Mouse (Mus musculus): ENCODE data around the gene Hydin.
A peak's percentile ranks its signal among the peaks of the same experiment; 100 is the strongest.
"Not testable (repeated sequence)": the region's sequence is repeated elsewhere in the genome, so short reads cannot be mapped to it uniquely, and the experiment has no call there.

Gene Hydin

DNA sequence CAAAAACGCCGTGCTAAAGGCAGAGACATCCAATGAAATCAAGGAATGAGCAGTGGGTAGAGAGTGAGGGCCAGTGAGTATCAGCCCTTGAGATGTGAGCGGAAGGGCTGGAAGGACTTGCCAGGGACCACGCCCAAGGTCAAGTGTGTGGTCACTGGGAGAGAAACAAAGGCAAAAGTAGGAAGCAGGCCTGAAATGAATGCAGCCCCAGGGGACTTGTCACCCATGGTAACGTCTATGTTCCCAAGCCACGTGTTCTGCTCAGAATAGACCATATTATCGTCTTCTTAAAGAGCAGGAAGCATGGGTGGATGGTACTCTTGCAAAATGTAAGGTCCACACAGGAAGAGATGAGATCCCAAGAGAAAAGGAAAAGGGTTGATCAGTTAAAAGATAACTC is 253.0 kb downstream of the Hydin start:
- DNase-seq (ENCODE audit: low read depth in 2 of 2, low spot score in 2 of 2) = no peak

DNA sequence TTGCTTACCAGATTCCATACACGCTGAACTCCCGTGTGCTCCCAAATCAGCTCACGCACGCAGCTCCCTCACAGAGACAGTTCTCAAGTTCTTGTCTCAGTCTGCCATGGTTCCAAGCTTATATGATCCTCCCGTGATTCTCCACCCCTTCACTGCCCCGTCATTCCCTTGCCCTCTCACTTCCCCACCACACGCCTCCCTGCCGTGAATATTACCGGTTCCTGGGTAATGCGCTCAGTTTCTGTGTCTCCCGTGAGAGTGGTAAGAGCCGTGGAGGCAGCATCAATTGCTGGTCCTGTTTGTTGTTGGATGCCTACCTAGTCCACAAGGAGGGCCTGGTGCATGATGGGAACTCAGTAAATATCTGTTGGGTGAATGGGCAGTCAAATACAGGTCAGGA is 255.1 kb downstream of the Hydin start:
- no peak for DNase-seq (ENCODE audit: low read depth in 2 of 2, low spot score in 2 of 2)

DNA sequence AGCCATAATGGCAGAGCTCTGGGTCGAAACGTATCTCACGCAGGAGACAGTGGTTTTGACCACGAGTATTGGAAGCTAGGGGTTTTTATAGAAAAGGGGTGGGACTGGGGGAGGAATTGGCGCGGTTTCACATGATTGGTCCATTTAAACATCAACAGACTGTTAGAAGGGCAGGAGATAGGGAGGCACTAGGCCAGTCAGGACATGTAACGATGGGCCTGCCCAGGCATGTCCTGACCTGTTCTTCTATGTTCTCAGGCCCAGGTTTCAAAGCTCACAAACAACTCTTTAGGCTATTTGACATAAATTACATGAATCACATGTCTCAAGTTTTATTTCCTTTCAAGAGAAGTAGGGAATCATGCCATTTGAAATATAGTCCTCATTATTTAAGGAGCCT is 255.7 kb downstream of the Hydin start:
- not testable (repeated sequence) for DNase-seq (ENCODE audit: low read depth in 2 of 2, low spot score in 2 of 2)

DNA sequence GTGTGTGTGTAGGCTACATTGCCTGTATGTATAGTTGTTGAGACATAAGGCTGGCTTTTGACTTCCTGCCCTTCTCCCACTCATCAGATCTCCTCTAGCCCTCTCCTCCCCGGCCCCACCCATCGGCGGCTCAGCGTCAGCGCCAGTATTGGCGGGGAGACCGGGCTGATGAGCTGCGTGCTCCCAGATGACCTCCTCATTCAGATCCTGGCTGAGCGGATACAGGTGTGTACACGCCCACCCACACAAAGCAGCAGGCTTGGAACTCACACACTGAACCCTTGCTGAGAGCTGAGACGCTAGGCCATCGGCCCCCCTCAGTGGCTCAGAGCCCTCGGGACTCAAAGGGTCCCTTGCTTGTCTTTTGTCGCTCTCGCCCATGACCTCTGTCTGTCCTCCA is 256.2 kb downstream of the Hydin start:
- DNase-seq (ENCODE audit: low read depth in 2 of 2, low spot score in 2 of 2) = no peak

DNA sequence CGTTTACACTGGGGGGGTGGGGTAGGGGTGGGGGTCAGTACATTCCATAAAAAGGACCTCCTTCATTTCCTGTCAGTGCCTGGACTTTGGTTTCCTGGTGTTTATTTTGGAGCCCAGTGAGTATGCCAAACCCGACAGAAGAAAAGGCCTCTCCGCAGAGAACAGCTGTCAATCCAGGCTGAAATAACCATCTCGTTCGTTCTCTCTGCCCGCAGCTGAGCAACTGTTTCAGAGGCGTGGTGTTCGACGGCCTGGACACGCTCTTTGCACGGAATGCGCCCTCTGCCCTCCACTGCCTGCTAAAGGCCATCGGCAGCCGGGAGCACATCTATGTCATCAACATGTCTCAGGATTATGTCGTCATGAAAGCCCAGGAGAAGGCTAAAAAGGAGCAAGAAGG is 258.5 kb downstream of the Hydin start:
- DNase-seq (ENCODE audit: low read depth in 2 of 2, low spot score in 2 of 2) = no peak

DNA sequence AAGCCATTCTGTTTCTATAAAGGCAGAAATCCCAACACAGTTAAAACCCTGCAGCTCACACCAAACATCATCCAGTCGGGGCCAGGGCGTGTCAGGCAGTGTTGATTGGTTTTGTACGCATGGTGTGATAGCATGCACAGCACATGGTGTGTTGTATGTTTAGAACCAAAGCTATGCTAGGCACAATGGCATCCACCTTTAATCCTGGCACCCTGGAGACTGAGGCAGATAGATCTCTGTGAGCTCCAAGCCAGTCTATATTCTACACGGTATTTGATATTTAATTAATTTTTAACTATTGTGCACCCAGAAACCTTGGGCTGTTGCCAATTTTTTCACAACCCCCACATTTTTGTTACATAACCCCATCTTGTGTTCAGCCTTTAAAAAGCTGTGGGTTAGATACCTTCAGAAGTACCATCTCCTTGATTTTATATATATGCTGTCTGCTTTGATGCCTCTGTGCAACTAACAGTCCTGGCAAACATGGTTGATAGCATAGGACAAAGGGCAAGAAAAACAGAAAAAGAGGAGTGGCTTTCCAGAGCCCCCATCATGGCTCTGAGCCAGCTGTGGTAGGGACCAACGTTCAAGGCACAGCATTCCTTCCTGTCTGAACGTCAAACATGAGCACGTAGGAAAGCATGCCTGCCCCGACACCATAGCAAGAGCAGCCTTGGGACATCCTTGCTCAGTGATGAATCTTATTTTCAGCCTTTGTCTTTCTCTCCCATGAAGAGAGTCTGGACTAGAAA is 263.4 kb downstream of the Hydin start:
- DNase-seq (ENCODE audit: low read depth in 2 of 2, low spot score in 2 of 2) = no peak

DNA sequence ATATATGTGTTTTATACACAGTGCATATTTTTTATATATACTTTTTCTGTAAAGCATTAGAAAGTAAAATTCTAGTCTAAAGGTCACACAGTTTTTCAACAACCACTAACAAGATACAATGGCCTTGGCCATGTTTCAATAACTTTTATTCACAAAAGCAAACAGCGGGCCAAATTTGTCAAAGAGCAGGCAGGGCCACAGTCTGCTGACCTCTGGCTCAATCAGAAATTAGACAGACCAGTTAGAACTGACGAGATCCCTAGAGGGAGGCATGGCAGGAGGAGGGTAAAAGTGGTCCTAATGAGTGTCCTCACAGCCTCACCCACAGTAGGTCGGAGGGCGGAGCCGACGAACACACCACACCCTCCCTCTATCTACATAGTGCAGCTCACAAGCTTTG is 267.0 kb downstream of the Hydin start:
- DNase-seq (ENCODE audit: low read depth in 2 of 2, low spot score in 2 of 2) = no peak

DNA sequence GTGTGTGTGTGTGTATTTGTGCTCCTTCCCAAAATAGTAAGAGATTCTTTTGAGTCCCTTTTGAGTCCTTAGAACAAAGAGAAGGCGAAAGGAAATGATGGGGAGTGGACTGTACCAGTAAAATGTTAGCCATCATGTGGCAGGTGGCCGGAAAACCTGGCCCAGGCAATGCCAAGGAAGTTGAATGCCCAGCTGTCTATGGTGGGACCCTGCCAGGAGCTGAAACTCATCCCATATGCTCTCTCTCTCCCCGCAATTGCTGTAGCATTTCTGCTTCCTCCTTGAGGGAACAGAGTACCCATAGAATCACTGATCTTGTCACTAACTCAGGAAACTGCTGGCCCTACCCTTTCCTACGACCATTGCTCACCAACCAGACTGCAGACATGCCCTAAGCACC is 271.1 kb downstream of the Hydin start:
- no peak for DNase-seq (ENCODE audit: low read depth in 2 of 2, low spot score in 2 of 2)

DNA sequence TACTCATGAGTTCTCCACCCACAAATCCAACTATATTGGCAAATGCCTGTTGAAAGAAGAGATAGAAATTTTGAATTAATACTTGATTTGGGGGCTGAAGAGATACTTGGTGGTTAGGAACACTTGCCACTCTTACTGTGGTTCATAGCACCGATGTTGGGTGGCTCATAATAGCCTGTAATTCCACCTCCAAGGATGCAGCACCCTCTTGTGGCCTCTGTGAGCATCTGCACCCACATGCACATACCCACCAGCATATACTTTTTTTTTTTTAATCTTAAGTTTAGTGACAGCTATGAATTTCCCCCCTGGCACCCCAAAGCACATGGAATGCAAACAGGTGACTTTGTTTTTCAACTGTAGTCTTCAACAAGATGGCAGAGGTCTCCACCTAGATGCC is 283.6 kb downstream of the Hydin start:
- no peak for DNase-seq (ENCODE audit: low read depth in 2 of 2, low spot score in 2 of 2)

DNA sequence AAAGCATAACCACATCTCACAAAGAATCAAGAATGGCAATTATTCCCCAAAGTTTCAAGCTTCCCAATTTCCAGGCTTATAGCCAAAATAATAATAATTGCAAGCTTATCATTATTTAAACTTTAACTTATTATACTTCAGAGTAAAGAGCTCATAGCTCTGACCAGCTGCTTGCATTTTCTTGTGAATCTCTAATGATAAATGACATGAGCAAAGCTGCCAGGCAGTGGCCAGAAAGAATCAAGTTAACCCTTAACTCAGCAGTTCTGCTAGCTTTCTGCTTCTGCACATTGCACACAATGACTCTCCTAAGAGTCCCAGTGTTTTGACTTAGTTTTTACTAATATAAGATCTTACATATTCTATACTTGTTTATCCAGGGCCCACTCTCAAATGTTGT is 285.3 kb downstream of the Hydin start:
- DNase-seq (ENCODE audit: low read depth in 2 of 2, low spot score in 2 of 2) = not testable (repeated sequence)

DNA sequence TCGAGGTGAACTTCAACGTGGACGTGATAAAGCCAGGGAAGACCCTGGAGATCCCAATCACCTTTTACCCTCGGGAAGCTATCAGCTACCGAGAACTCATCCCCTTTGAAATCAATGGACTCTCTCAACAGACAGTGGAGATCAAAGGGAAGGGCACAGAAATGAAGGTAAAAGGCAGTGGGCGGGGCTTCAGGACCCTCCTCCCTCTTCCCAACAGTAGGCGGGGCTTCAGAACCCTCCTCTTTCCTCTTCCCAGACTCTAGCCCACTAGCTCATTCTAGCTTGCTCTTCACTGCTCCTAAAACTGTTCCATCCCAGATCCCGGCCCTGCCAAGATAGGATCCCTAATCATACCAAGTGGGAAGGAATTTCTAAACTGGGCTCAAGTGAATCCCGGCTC is 325.9 kb downstream of the Hydin start:
- no peak for DNase-seq (ENCODE audit: low read depth in 2 of 2, low spot score in 2 of 2)

DNA sequence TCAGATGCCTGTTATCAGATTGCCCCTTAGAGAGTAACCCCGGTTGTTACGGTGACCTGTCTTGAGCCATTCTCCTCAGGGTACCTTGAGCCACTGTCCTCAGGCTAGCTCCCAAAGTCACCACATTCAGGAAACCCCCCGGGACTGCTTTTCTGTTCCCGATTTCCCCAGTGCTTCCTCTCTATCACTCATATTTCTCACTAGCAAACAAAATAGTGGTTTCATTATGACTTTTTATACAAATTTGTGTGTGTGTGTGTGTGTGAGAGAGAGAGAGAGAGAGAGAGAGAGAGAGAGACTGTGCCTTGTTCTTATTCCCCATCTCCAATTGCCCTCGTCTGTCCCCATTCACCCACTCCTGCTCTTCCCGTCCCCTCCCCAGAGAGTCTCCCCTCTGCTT is 327.4 kb downstream of the Hydin start:
- DNase-seq (ENCODE audit: low read depth in 2 of 2, low spot score in 2 of 2) = no peak

DNA sequence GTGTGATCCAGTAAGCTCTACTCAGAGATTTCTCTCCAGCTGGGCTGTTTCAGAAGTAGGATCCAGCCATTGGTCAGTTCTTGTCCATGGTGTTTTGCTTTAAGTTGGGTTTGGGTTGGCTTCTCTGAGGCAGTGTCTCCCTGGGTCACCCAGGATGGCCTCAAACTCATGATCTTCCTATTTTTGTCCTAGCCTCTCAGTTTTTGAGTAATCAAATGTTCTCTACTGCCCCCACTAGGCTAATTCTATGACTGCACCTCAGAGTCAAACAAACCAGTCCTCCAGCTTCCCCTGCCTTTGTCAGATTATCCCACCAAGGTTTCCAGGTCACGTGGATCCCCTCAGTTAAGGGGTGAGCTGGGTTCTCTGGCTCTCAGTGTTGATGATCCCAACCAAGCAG is 337.8 kb downstream of the Hydin start:
- DNase-seq (ENCODE audit: low read depth in 2 of 2, low spot score in 2 of 2) = peak in 1 of 2 experiments; percentile 39

DNA sequence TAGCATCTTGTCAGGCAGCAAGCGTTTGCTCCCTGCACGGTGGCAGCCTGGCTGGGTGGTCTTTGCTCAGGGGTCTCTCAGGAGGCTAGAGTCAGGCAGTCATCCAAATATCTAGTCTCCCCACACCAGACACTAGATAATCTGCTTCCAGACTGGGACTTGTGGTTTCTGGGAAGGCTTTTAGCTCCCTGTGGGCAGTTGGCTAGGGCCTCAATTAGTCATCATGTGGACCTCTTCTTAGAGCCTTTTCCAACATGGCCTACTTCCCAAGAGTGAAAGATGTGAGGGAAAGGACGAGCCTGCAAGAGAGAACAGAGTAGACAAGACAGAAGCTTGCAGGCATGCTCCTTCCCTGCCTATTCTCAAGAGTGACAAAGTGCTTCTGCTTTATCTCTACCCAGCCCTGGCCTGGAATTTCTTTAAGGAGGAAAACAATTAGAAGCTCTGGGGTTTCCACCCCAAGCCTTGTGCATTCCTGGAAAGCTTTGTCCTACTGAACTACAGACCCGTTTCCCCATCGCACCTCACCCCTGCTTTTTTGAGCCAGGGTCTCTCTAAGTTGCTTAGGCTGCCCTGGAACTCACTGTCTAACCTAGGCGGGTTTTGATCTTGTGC is 338.7 kb downstream of the Hydin start:
- no peak for DNase-seq (ENCODE audit: low read depth in 2 of 2, low spot score in 2 of 2)

DNA sequence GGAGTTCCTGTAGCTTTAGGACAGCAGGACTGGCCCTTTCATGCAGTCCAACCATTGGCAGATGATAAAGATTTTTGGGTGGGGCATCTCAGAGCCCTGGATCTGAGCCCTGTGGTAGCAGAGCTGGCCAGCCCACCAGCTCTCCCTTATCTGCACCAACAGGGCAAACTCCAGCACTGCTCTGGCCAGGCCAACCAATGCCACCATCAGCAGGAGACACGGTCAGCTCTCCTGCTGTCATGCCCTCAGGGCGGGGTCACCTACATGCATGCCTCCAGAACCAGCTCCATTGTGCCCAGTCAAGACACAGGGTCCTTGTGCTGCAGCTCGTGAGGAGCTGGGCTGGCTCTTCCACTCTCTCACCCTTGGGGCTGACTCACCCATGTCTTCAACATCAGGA is 349.0 kb downstream of the Hydin start:
- DNase-seq (ENCODE audit: low read depth in 2 of 2, low spot score in 2 of 2) = no peak

DNA sequence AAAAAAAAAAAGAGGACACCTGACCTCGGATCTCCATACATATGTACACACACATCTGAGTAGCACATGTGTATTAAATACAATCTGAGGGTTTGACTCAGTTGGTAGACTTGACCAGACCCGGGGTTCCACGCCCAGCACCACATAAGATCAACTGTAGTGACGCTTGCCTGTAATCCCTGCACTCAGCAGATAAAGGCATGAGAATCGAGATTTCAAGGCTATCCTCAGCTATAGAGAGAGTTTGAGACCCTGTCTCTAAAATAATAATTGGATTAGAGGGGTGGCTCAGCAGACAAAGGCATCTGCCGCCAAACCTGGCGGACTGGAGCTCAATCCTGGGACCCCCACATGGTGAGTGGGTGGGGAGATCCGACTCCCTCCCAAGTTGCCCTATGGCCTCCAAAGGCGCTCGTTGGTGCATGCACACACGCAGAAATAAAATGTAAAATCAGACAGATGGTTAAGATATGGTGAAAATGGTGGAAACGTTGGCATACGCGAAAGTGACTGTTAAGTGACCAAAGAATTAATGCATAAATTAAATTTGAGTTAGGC is 351.1 kb downstream of the Hydin start:
- DNase-seq (ENCODE audit: low read depth in 2 of 2, low spot score in 2 of 2) = no peak

DNA sequence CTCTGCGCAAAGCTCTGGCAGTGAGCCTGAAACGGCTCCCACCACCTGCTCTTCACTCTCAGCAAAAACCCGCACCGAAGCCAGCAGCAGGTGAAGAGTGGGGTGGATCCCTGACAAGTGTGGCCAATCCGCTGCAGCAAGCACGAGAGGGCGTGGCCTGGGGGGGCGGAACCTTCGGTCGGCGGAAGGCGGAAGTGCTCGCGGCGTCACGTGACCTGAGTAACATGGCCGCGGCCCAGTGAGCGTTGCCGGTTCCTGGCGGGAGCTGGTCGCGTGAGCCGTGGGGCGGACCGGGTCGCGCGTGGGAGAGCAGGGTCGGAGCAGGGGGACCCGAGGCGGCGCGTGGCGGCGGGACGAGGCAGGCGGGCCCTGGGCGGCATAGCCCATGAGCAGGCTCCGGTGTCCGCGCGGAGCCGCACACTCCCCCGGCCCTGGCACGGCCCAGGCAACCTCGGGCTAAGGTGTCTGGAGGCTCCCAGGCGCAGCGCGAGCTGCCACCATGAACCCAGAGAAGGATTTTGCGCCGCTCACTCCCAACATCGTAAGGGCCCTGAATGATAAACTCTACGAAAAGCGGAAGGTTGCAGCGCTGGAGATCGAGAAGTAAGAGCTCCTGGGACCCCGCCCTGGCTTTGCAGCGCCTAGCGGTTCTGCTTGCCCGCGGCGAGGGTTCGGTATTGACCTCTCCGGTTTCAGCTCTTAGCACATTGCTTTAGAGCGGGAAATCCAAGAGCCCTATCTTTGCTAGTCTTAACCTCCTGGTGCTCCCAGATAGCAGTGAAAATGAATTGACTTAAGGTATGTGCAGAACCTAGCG is 351.8 kb downstream of the Hydin start, which contains the start of gene Vac14:
TSS of gene Vac14 (plus strand) at position 195 of the 817 bp plus-strand sequence.
- peak; percentile 97 to 99 for DNase-seq (ENCODE audit: low read depth in 2 of 2, low spot score in 2 of 2)

DNA sequence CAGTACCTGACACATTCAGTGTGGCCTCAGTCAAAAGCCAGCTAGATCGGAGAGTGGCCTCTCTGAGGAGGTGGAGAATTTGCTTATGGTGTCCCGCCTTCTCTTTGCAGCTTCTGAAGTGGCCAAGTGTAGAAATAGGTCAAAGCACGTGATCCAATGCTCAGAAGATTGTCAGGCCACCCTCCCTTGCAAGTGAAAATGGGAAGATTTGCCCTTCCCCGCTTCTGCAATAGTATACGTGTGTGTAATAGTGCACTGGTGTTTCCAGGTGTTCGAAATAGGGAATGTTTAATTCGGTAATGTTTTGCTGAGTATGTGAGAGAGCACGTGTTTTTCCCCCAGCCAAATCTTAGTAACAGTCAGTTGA is 352.4 kb downstream of the Hydin start:
- no peak for DNase-seq (ENCODE audit: low read depth in 2 of 2, low spot score in 2 of 2)

DNA sequence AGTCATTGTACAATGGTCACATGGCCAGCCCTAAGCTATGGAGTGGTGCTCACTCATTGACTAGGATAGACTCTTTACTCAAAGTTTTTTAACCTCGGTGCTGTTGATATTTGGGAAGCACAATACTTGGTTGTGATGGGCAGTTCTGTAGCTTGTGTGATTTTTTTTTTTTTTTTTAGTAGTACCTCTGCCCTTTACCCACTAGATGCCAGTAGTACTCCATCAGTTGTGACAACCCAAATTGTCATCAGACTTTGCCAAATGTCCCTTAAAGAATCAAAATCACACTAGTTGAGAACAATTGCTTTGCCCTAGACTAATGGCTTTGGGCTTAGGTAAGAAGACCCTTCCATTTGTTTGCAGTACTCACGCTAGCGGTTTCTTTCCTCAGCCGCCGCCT is 353.1 kb downstream of the Hydin start:
- DNase-seq (ENCODE audit: low read depth in 2 of 2, low spot score in 2 of 2) = no peak

DNA sequence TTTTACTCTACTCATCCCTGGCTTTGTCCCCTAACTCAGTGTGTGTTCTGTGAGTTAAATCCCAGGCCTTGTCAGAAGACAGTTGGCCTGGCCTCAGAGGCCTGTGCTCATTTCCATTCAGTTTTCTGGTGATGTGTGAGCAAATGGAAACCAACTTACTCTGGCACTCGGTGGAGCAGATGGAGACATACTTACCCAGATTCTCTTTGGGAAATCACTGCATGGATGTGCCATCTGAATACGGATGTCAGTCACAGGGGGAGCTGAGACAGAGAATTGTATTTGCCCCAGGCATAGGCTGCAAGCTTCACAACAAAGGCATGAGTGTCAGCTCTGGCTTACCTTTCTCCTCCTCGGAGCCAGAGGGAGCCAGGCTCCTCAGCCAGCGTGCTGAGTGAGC is 359.7 kb downstream of the Hydin start:
- DNase-seq (ENCODE audit: low read depth in 2 of 2, low spot score in 2 of 2) = no peak

DNA sequence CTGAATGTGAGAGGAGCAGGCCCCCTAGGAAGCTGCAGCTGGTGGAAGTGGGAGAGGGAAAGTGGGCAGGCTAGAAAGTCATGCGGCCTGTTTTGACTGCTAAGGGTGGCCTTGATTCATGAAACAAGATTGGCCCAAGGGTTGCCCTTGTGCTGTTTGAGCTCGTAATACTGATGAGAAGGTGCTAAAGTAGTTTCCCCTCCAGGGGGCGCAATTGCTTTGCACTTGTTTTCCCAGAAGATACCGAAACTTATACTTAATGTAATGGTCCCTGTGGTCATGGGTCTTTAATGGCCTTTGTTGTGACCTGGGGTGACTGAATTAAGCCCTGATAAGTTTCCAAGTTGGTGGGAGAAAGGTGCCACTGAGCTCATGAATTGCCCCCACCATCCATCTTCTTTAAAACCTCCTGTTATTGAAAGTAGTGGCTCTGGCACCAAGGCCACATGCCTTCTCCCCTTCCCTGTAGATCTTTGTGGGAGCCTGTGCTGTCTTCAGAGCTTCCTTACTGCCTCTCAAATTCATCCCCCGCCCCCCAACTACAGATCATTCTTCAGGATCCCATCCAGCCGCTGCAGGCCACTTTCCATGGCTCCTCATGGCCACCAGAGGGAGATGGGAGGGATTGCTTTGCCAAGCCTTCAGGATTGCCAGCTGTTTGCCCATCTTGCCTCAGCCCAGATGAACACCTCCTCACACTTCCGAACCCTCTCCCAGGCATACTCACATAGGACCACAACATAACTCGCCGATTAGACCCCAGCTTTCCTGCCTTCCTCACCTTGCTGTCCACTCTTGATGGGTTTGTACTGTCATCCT is 362.7 kb downstream of the Hydin start:
- DNase-seq (ENCODE audit: low read depth in 2 of 2, low spot score in 2 of 2) = peak; percentile 14 to 37
